In genomic region chr12:83112283-83112682, GRCm38 (mm10) we compare ENCODE assay signal across 9 mouse cellular contexts.
DNase-seq lines count a peak whose midpoint lies in the region; ATAC-seq and TF ChIP-seq lines count a peak whose summit lies in the region.
"Had no signal": no experiment of that assay in that cellular context is flagged by ENCODE, and none has a peak within 500 bp of the region (broad histone marks: within the 10 kb centered on the region; RNA-seq: fewer than 3 reads in every experiment).

No protein-coding gene starts in this region.

- H3K4me3 ChIP-seq in left cerebral cortex, adult 2 months = no peak overlapping the region
- no peak overlapping the region for H3K4me3 ChIP-seq in liver, embryonic 15.5 days (replicated peaks)

- no peaks in the 10 kb centered on the region for H3K36me3 ChIP-seq in liver, embryonic 15.5 days (replicated peaks)

- no peaks in the 10 kb centered on the region for H3K9me3 ChIP-seq in liver, embryonic 15.5 days (replicated peaks)

- no peak for DNase-seq in left cerebral cortex, adult 2 months (ENCODE audit: extremely low spot score in 1 of 2, low spot score in 2 of 2)
- DNase-seq in left cerebral cortex, adult 9 months (ENCODE audit: low spot score in 2 of 2) = no peak
- DNase-seq in brain, adult 2 months (ENCODE audit: low read depth, low spot score) = peak; percentile 77
- DNase-seq in yolk sac, embryonic 10.5 days (ENCODE audit: low spot score) = no peak
- no peak for DNase-seq in c-Kit-positive CD71-positive TER-119-positive erythroid progenitor cells, embryonic 14.5 days (ENCODE audit: low spot score)
- DNase-seq: kidney, adult 11 months had no signal

- H3K27ac ChIP-seq in left cerebral cortex, adult 2 months = no peak overlapping the region
- peak overlapping the region; percentile 87 for H3K27ac ChIP-seq in liver, embryonic 15.5 days (replicated peaks)

- H3K4me1 ChIP-seq in liver, embryonic 15.5 days (replicated peaks) = peaks cover 41% of the 10 kb centered on the region

- TF ChIP-seq CTCF in left cerebral cortex, adult 2 months (IDR thresholded peaks at IDR 0.05) = peak; percentile 46

- 84% methylated on average over 5 of the region's 5 CpGs for WGBS in liver, embryonic 15.5 days (ENCODE audit: insufficient replicate concordance)

- H3K27me3 ChIP-seq in liver, embryonic 15.5 days = no peaks in the 10 kb centered on the region

- peak overlapping the region; percentile 67 for H3K4me2 ChIP-seq in liver, embryonic 15.5 days

- intact Hi-C loops in left cerebral cortex, adult 2 months (cut with DNase I) = no loop called here

- H3K9ac ChIP-seq in liver, embryonic 15.5 days = peak overlapping the region; percentile 45; the same call in 1 of the 2 replicates

- peak; percentile 43; the same call in 1 of the 2 replicates for ATAC-seq in common myeloid progenitor, adult 5-6 weeks (replicated peaks; ENCODE audit: low read depth, poor library complexity, severe bottlenecking)
- ATAC-seq in liver, embryonic 15.5 days (ENCODE audit: insufficient read depth) = peak; percentile 59; the same call in 1 of the 2 replicates
- no peak for ATAC-seq in frontal cortex, adult (ENCODE audit: low TSS enrichment)
